Mouse (Mus musculus): ENCODE data around the gene BC028528. TPM values are rescaled to one million over a fixed set of nuclear protein-coding genes. Genes with fewer than 3 reads are reported as not detected.

BC028528 gene
- 24.0 and 27.1 TPM in 2 replicates for polyA plus RNA-seq (2015; fragmentation: Nextera tagmentation; extraction: Ambion mirVana)

- 17% methylated on average over 12 of the region's 12 CpGs for WGBS
- TF ChIP-seq CTCF (IDR thresholded peaks at IDR 0.05; ENCODE audit: low read depth), result no peak
- DNase-seq (ENCODE audit: low spot score) (peak; percentile 88), ATAC-seq (replicated peaks; ENCODE audit: low FRiP score, low read depth) (no peak)
- H3K36me3 ChIP-seq (ENCODE audit: insufficient read depth, low read length), result 0 out of 2 replicates have a peak, but pooled peaks cover 3% of the 10 kb centered on the region
- H3K27me3 ChIP-seq (ENCODE audit: insufficient read depth, low read length), result no peaks in the 10 kb centered on the region
- H3K9ac ChIP-seq (ENCODE audit: low read depth, low read length), result peak within 1 kb of the TSS; percentile 52
- no peaks in the 10 kb centered on the region for H3K9me3 ChIP-seq (replicated peaks; ENCODE audit: low read length)
- H3K4me1 ChIP-seq (replicated peaks; ENCODE audit: insufficient read depth, low read length), result peaks cover 22% of the 10 kb centered on the region
- H3K4me2 ChIP-seq (ENCODE audit: low read length), result peak within 1 kb of the TSS; percentile 54
- peak within 1 kb of the TSS; percentile 88 for H3K27ac ChIP-seq
- H3K4me3 ChIP-seq (replicated peaks; ENCODE audit: low read depth, low read length), result peak within 1 kb of the TSS; percentile 28
Observed at GRCm38 (mm10) chr3:95891211-95892065, at the start of gene BC028528. BC028528 (minus strand) TSS chr3:95892005.

GRCm38 (mm10) chr3:95938835-95939234 is 47.0 kb upstream of the BC028528 start:
- Histone ChIP-seq H3K9me3 (replicated peaks; ENCODE audit: low read length) (no peaks in the 10 kb centered on the region), H3K27ac (no peak overlapping the region), H3K9ac (ENCODE audit: low read depth, low read length) (no peak overlapping the region), H3K4me2 (ENCODE audit: low read length) (no peak overlapping the region), H3K4me3 (replicated peaks; ENCODE audit: low read depth, low read length) (no peak overlapping the region), H3K27me3 (ENCODE audit: insufficient read depth, low read length) (no peaks in the 10 kb centered on the region), H3K4me1 (replicated peaks; ENCODE audit: insufficient read depth, low read length) (no peaks in the 10 kb centered on the region), H3K36me3 (ENCODE audit: insufficient read depth, low read length) (peaks cover 51% of the 10 kb centered on the region)
- DNase-seq (ENCODE audit: low spot score), result peak; percentile 18
- ATAC-seq (replicated peaks; ENCODE audit: low FRiP score, low read depth), result no peak
- WGBS, result 96% methylated on average over 15 of the region's 15 CpGs
- peak; percentile 56; the same call in 1 of the 2 replicates for TF ChIP-seq CTCF (IDR thresholded peaks at IDR 0.05; ENCODE audit: low read depth)

- H3K9me3 ChIP-seq (replicated peaks; ENCODE audit: low read length), result no peaks in the 10 kb centered on the region
- WGBS, result 97% methylated on average over 8 of the region's 8 CpGs
- peaks cover 52% of the 10 kb centered on the region for H3K36me3 ChIP-seq (ENCODE audit: insufficient read depth, low read length)
- no peak overlapping the region for H3K4me2 ChIP-seq (ENCODE audit: low read length)
- no peak overlapping the region for H3K9ac ChIP-seq (ENCODE audit: low read depth, low read length)
- ATAC-seq (replicated peaks; ENCODE audit: low FRiP score, low read depth) (no peak), DNase-seq (ENCODE audit: low spot score) (no peak)
- TF ChIP-seq CTCF (IDR thresholded peaks at IDR 0.05; ENCODE audit: low read depth), result no peak
- no peak overlapping the region for H3K27ac ChIP-seq
- no peak overlapping the region for H3K4me3 ChIP-seq (replicated peaks; ENCODE audit: low read depth, low read length)
- no peaks in the 10 kb centered on the region for H3K27me3 ChIP-seq (ENCODE audit: insufficient read depth, low read length)
- no peaks in the 10 kb centered on the region for H3K4me1 ChIP-seq (replicated peaks; ENCODE audit: insufficient read depth, low read length)
Observed at GRCm38 (mm10) chr3:95938217-95938616, 46.4 kb upstream of the BC028528 start.

GRCm38 (mm10) chr3:95934448-95934847 is 42.6 kb upstream of the BC028528 start:
- 100% methylated on average over 1 of the region's 1 CpGs for WGBS
- Histone ChIP-seq H3K27me3 (ENCODE audit: insufficient read depth, low read length) (no peaks in the 10 kb centered on the region), H3K36me3 (ENCODE audit: insufficient read depth, low read length) (peaks cover 41% of the 10 kb centered on the region), H3K4me3 (replicated peaks; ENCODE audit: low read depth, low read length) (no peak overlapping the region), H3K4me1 (replicated peaks; ENCODE audit: insufficient read depth, low read length) (peaks cover 4% of the 10 kb centered on the region; the same call in 1 of the 2 replicates), H3K9me3 (replicated peaks; ENCODE audit: low read length) (no peaks in the 10 kb centered on the region), H3K9ac (ENCODE audit: low read depth, low read length) (no peak overlapping the region), H3K4me2 (ENCODE audit: low read length) (no peak overlapping the region), H3K27ac (no peak overlapping the region)
- TF ChIP-seq CTCF (IDR thresholded peaks at IDR 0.05; ENCODE audit: low read depth), result no peak
- ATAC-seq (replicated peaks; ENCODE audit: low FRiP score, low read depth), result no peak
- no peak for DNase-seq (ENCODE audit: low spot score)

- Histone ChIP-seq H3K4me1 (replicated peaks; ENCODE audit: insufficient read depth, low read length) (peaks cover 4% of the 10 kb centered on the region), H3K36me3 (ENCODE audit: insufficient read depth, low read length) (peaks cover 31% of the 10 kb centered on the region), H3K4me3 (replicated peaks; ENCODE audit: low read depth, low read length) (no peak overlapping the region), H3K4me2 (ENCODE audit: low read length) (no peak overlapping the region), H3K27me3 (ENCODE audit: insufficient read depth, low read length) (no peaks in the 10 kb centered on the region), H3K27ac (no peak overlapping the region), H3K9me3 (replicated peaks; ENCODE audit: low read length) (no peaks in the 10 kb centered on the region), H3K9ac (ENCODE audit: low read depth, low read length) (no peak overlapping the region)
- no peak for DNase-seq (ENCODE audit: low spot score)
- WGBS, result 91% methylated on average over 7 of the region's 7 CpGs
- ATAC-seq (replicated peaks; ENCODE audit: low FRiP score, low read depth), result no peak
- TF ChIP-seq CTCF (IDR thresholded peaks at IDR 0.05; ENCODE audit: low read depth), result no peak
Observed at GRCm38 (mm10) chr3:95933111-95933750, 41.4 kb upstream of the BC028528 start.

DNA sequence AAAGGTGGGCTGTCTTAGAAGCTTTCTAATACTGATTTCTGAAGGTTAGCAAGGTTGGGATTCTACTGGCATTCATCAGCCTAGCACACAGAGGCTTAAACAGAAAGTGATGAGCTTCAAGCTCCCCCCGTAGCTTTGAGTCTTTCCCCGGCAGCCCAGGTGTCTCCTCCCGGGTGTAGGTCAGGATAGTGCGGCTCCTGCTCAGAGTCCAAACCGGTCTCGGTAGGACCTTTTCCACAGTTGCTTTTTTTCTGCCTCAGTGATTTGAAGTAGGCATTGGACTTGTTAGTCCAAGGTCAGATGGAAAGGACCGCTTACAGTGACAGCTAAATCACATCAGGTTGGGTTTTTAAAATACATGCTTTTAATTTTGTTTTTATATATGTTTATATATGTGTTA is 40.8 kb upstream of the BC028528 start:
- peaks cover 4% of the 10 kb centered on the region for H3K4me1 ChIP-seq (replicated peaks; ENCODE audit: insufficient read depth, low read length)
- H3K4me3 ChIP-seq (replicated peaks; ENCODE audit: low read depth, low read length), result no peak overlapping the region
- no peak overlapping the region for H3K27ac ChIP-seq
- 72% methylated on average over 7 of the region's 7 CpGs for WGBS
- H3K36me3 ChIP-seq (ENCODE audit: insufficient read depth, low read length), result peaks cover 25% of the 10 kb centered on the region
- H3K9ac ChIP-seq (ENCODE audit: low read depth, low read length), result no peak overlapping the region
- H3K4me2 ChIP-seq (ENCODE audit: low read length), result no peak overlapping the region
- no peaks in the 10 kb centered on the region for H3K9me3 ChIP-seq (replicated peaks; ENCODE audit: low read length)
- DNase-seq (ENCODE audit: low spot score) (no peak), ATAC-seq (replicated peaks; ENCODE audit: low FRiP score, low read depth) (no peak)
- H3K27me3 ChIP-seq (ENCODE audit: insufficient read depth, low read length), result no peaks in the 10 kb centered on the region
- TF ChIP-seq CTCF (IDR thresholded peaks at IDR 0.05; ENCODE audit: low read depth), result no peak

Measured in kidney, postnatal 0 days (tissue).